Mouse (Mus musculus) mesoderm, embryonic 11.5 days (tissue): ENCODE results near the gene Brpf1.

Source experiments
- DNase-seq: peaks from one replicate; pipeline ENCODE4 v3.0.0-alpha.2; 2012; ENCODE audit warnings: low read depth, low spot score

Gene Brpf1

DNA sequence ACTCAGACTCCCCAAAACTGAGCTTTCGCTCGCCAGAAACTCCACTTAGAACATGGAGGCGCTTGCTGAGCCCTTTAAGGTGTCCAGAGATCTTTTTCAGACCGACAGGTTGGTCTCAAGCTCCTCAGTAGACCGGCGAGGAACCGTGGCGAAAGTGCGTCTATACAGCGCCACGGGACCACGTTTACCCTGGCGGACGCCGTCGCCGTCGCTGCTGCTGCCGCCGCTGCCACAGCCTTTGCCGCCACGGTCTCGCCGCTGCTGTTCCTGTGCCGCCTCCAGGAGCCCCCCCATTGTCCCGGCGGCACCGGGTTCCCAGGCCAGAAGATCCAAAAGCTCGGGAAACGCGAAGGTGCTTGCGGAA lies at the start of gene Brpf1:
Brpf1 (plus strand) TSS at position 152 of the 364 bp plus-strand sequence.
- no peak for DNase-seq

DNA sequence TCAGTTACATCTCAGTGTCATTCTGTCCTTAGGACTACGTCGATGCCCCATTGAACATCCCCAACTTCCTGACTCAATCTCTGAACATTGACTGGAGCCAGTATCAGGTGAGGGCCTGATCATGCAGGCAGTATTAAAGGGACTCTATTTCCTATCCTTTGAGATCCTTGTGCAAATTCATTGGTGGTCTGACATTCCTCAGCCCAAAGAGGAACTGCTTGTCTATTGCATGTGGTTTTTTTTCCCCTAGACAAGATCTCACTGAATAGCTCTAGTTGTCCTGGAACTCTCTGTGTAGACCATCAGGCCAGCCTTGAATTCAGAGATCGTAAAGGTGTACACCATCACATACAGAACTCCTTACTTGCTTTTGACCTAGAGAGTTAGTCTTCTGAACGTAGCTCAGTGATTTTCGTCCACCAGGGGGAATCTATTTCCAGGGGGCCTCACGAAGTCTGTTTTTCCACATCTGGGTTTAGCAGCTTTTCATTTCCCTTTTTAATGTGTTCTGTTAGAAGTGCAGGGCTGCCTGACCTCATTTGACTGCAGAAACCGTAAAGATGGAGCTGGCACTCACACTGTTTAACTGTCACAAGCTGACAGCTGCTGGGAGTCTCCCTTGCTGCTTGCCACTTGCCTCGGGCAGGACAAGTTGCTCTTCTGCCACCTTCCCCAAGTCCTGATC lies 45.6 kb upstream of the Brpf1 start:
- no peak for DNase-seq

DNA sequence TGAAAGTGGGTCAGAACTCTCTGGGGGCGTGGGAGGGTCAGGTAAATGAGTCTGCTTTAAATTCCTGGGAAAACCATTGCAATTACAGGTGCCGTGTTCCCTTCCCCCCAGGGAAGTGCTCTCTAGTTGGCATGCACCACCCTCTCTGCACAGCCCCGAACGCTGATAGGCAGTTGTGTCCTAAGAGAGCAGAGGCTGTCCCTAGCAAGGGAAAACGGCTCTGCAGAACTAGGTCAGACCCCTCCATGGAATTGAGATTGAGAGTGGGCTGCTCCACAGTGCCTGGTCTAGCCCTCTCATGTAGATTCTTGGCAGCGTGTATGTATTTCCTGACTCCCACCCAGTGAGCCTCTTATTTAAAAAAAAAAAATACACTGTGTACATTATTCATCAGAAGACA lies 43.4 kb upstream of the Brpf1 start:
- DNase-seq: no peak

GRCm38 (mm10) chr6:113264429-113264828 lies 42.5 kb upstream of the Brpf1 start:
- DNase-seq: no peak

- DNase-seq: no peak
Measured at GRCm38 (mm10) chr6:113266996-113267655, 39.8 kb upstream of the Brpf1 start.

DNA sequence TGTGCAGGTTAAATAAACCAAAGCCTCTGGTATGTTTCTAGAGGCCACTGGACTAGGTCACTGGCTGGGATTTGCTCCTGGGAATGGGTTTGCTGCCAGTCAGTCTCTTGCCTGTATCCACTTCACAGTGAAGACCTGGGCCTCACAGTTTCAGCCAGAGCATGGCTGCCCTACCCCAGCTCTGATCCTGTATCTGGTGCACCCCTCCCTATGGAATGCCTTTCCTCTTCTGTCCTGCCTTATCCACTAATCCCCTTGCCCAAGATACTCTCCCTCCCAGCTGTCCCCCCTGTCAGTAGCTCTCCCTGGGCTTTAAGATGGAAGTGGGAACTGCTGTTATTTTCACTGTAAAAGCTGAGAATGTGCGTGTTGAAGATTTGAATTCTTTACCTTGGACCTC lies 38.9 kb upstream of the Brpf1 start:
- DNase-seq: no peak

DNA sequence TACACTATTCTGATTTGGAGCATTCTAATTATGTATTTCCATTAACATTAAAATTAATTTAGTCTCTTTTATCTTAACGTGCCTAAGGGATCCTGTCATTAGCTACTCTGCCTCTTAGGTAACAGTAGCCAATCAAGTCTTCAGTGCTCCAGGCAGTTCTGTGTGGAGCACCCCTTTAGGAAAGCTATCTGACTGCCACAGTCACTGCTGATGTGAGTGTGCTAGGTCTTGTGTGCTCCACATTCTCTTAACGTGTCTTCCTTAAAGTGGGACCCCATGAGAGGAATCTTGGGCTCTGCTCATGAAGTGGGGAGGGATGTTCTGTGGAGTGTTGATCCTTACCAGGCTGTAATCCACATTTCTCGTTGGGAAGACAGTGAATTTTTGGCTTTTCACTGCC lies 34.6 kb upstream of the Brpf1 start:
- no peak for DNase-seq

DNA sequence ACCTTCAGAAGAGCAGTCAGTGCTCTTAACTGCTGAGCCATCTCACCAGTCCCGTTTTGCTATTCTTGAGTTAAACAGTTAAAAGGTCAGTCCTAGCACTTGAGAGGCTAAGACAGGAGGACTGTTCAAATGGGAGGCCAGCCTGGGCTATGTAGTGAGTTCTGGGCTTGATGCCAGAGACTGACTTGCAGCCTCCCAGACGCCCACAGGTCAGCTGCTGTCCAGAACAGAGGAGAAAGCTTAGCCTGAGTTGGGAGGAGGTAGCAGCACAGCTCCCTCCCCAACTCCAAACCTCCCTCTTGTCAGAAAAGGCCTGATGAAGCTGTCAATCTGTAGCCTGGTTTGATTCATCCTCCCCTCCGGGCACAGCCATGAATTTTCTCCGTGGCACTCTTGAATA lies 30.1 kb upstream of the Brpf1 start:
- DNase-seq: no peak

DNA sequence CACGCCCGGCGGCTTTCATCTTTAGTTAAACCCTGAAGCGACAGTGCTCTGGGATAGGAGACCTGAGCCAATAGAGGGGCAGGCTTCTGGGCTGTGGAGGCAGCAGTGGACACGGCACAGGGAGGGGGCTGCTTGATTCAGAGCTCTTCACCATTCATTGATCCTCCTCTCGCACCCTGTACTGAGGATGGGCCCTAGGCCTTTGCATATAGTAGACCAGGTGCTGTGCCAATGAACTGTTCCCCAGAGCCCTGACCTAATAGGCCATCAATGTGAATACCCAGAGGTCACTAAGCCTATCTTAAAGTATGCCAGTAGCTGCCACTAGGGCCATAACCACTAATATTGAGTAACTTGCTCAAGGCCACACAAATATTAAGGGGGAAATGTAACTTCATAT lies 25.3 kb upstream of the Brpf1 start:
- DNase-seq: no peak

GRCm38 (mm10) chr6:113282101-113282802 lies 24.7 kb upstream of the Brpf1 start, which contains the start of gene Cpne9:
Gene Cpne9 (plus strand): TSS chr6:113282307.
- DNase-seq: peak; percentile 84

DNA sequence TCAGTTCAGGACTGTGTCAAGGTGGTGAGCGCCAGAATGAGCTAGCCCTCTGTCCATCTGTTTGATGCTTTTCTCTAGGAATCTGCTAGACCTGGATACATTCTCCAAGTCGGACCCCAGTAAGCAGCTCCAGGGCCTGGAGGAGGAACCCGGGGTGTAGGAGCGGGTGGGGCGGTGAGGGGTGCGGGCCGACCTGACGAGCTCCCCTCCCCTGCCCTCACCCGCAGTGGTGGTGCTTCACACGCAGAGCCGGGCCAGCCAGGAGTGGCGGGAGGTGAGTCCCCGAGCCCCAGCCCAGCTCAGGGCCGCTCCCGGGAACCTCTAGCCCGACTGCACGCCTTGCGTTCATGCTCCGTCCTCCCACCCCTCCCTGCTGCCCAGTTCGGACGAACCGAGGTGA lies 24.0 kb upstream of the Brpf1 start:
- no peak for DNase-seq

GRCm38 (mm10) chr6:113283500-113283899 lies 23.4 kb upstream of the Brpf1 start:
- DNase-seq: no peak

GRCm38 (mm10) chr6:113284931-113285330 lies 22.0 kb upstream of the Brpf1 start:
- DNase-seq: no peak

- DNase-seq: no peak
Measured at GRCm38 (mm10) chr6:113286316-113286715, 20.6 kb upstream of the Brpf1 start.

DNA sequence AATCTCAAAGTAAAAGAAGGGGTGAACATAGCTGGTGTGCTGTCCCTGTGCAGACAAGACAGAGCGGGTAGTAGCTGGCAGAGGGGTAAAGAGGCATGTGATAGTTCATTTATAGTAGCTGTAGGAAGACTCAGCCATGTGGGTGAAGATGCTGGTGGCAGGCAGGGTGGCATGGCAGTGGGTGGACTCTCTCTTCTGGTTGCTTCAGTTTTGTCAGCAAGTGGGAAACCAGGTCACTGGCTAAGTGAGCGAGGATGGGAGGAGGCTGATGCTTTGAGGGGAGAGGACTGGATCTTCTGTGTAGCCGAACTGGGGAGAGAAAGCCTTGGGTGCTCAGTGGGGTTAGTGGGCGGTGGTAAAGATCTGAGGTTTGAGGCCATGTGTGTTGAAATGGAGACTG lies 19.7 kb upstream of the Brpf1 start:
- DNase-seq: no peak

DNA sequence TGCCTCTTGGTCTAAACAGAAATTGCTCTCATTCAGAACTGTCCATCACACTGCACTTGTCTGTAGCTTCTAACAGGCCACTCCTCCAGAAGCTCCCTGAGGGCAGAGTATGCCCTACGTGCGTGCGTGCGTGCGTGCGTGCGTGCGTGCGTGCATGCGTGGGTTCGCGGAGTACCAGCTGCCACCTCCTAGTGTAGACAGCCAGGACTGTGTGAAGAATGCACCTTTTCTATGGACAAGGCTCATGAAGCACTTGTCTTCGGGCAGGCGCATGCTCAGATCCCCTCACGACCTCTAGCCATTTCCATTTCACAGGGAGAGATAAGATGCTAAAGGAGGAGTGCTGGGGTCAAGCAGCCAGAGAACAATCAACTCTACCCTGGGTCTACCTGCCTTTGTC lies 17.6 kb upstream of the Brpf1 start:
- no peak for DNase-seq

GRCm38 (mm10) chr6:113290346-113290745 lies 16.6 kb upstream of the Brpf1 start:
- DNase-seq: no peak

GRCm38 (mm10) chr6:113292938-113293337 lies 14.0 kb upstream of the Brpf1 start:
- no peak for DNase-seq

- DNase-seq: no peak
Measured at GRCm38 (mm10) chr6:113296046-113296445, 10.9 kb upstream of the Brpf1 start.

DNA sequence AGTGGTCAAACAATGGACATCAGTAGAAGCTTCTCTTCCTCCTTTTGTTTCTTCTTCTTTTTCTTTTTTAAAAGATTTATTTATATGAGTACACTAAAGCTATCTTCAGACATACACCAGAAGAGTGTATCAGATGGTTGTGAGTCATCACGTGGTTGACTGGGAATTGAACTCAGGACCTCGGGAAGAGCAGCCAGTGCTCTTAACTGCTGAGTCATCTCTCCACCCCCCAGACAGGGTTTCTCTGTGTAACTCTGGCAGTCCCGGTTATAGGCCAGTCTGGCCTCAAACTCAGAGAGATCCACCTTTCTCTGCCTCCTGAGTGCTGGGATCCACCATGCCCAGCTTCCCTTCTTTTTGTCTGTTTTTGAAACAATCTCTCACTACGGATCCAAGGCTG lies 10.3 kb upstream of the Brpf1 start:
- no peak for DNase-seq

DNA sequence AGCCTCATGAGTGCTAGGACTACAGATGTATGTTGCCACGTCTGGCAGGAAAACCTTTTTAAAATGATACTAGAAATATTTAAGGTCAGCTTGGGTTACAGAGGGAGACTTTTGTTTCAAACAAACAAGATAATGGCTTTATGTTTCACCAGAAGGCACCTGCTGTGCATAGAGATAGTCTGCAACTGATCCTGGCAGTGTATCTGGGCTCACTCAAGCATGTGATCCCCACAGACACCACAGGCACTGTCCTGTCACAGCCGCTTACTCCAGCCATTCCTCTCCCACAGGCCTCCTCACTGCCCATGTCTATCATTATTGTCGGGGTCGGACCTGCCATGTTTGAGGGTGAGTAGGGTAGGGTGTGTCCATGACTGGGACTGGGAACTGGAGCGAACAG lies 5.6 kb upstream of the Brpf1 start:
- DNase-seq: no peak

GRCm38 (mm10) chr6:113302258-113302657 lies 4.7 kb upstream of the Brpf1 start:
- DNase-seq: peak; percentile 62
